Mouse (Mus musculus): ENCODE results near the gene Upk3a. TPM values are rescaled to one million over a fixed set of nuclear protein-coding genes. Genes with fewer than 3 reads are reported as not detected.
"Not testable (repeated sequence)": the region's sequence is repeated elsewhere in the genome, so short reads cannot be mapped to it uniquely, and the experiment has no call there.

Gene Upk3a
- polyA plus RNA-seq, 1 experiment from 2014 or later: 2.2 TPM

- Histone ChIP-seq H3K4me2 (replicated peaks; ENCODE audit: low read depth) (peak overlapping the region; percentile 35), H3K9ac (ENCODE audit: low read depth, low read length) (0 out of 2 replicates have a peak overlapping the region, but pooled peaks have one; percentile 5), H3K4me1 (replicated peaks; ENCODE audit: control insufficient read depth, insufficient read depth, low read length) (no peaks in the 10 kb centered on the region), H3K4me3 (ENCODE audit: low read depth, low read length) (no peak overlapping the region), H3K27ac (ENCODE audit: low read depth, low read length) (peak overlapping the region; percentile 93), H3K36me3 (ENCODE audit: control insufficient read depth, insufficient read depth) (no peaks in the 10 kb centered on the region), H3K27me3 (replicated peaks; ENCODE audit: control insufficient read depth, insufficient read depth, low read length) (no peaks in the 10 kb centered on the region), H3K9me3 (ENCODE audit: control insufficient read depth) (no peaks in the 10 kb centered on the region)
- WGBS: 12% methylated on average over 2 of the region's 2 CpGs
- peak; percentile 84 for ATAC-seq
- no peak for TF ChIP-seq CTCF (IDR thresholded peaks at IDR 0.05; ENCODE audit: low read depth)
These were observed 4.3 kb upstream of the Upk3a start for GRCm38 (mm10) chr15:85012662-85013054.

- ATAC-seq: no peak
- Histone ChIP-seq H3K9ac (ENCODE audit: low read depth, low read length) (no peak overlapping the region), H3K27ac (ENCODE audit: low read depth, low read length) (no peak overlapping the region), H3K4me1 (replicated peaks; ENCODE audit: control insufficient read depth, insufficient read depth, low read length) (no peaks in the 10 kb centered on the region), H3K4me2 (replicated peaks; ENCODE audit: low read depth) (no peak overlapping the region), H3K9me3 (ENCODE audit: control insufficient read depth) (no peaks in the 10 kb centered on the region), H3K27me3 (replicated peaks; ENCODE audit: control insufficient read depth, insufficient read depth, low read length) (no peaks in the 10 kb centered on the region), H3K36me3 (ENCODE audit: control insufficient read depth, insufficient read depth) (no peaks in the 10 kb centered on the region), H3K4me3 (ENCODE audit: low read depth, low read length) (no peak overlapping the region)
- 82% methylated on average over 11 of the region's 11 CpGs for WGBS
- TF ChIP-seq CTCF (IDR thresholded peaks at IDR 0.05; ENCODE audit: low read depth): no peak
These were observed 1.2 kb upstream of the Upk3a start for GRCm38 (mm10) chr15:85015771-85016170.

GRCm38 (mm10) chr15:85022211-85022610, 5.3 kb downstream of the Upk3a start:
- TF ChIP-seq CTCF (IDR thresholded peaks at IDR 0.05; ENCODE audit: low read depth): no peak
- Histone ChIP-seq H3K36me3 (ENCODE audit: control insufficient read depth, insufficient read depth) (no peaks in the 10 kb centered on the region), H3K9ac (ENCODE audit: low read depth, low read length) (no peak overlapping the region), H3K27me3 (replicated peaks; ENCODE audit: control insufficient read depth, insufficient read depth, low read length) (no peaks in the 10 kb centered on the region), H3K4me3 (ENCODE audit: low read depth, low read length) (no peak overlapping the region), H3K27ac (ENCODE audit: low read depth, low read length) (no peak overlapping the region), H3K4me1 (replicated peaks; ENCODE audit: control insufficient read depth, insufficient read depth, low read length) (no peaks in the 10 kb centered on the region), H3K4me2 (replicated peaks; ENCODE audit: low read depth) (no peak overlapping the region), H3K9me3 (ENCODE audit: control insufficient read depth) (no peaks in the 10 kb centered on the region)
- ATAC-seq: no peak
- 75% methylated on average over 4 of the region's 4 CpGs for WGBS

GRCm38 (mm10) chr15:85026197-85026596, 9.3 kb downstream of the Upk3a start:
- H3K4me3 ChIP-seq (ENCODE audit: low read depth, low read length): no peak overlapping the region
- no peaks in the 10 kb centered on the region for H3K36me3 ChIP-seq (ENCODE audit: control insufficient read depth, insufficient read depth)
- no peak for ATAC-seq
- 81% methylated on average over 4 of the region's 4 CpGs for WGBS
- no peak for TF ChIP-seq CTCF (IDR thresholded peaks at IDR 0.05; ENCODE audit: low read depth)
- no peaks in the 10 kb centered on the region for H3K27me3 ChIP-seq (replicated peaks; ENCODE audit: control insufficient read depth, insufficient read depth, low read length)
- H3K4me1 ChIP-seq (replicated peaks; ENCODE audit: control insufficient read depth, insufficient read depth, low read length): no peaks in the 10 kb centered on the region
- H3K9me3 ChIP-seq (ENCODE audit: control insufficient read depth): no peaks in the 10 kb centered on the region
- H3K4me2 ChIP-seq (replicated peaks; ENCODE audit: low read depth): no peak overlapping the region
- H3K9ac ChIP-seq (ENCODE audit: low read depth, low read length): no peak overlapping the region
- H3K27ac ChIP-seq (ENCODE audit: low read depth, low read length): no peak overlapping the region

- Histone ChIP-seq H3K36me3 (ENCODE audit: control insufficient read depth, insufficient read depth) (no peaks in the 10 kb centered on the region), H3K27me3 (replicated peaks; ENCODE audit: control insufficient read depth, insufficient read depth, low read length) (no peaks in the 10 kb centered on the region), H3K27ac (ENCODE audit: low read depth, low read length) (peak overlapping the region; percentile 21; the same call in 1 of the 2 replicates), H3K4me3 (ENCODE audit: low read depth, low read length) (no peak overlapping the region), H3K9me3 (ENCODE audit: control insufficient read depth) (no peaks in the 10 kb centered on the region), H3K4me1 (replicated peaks; ENCODE audit: control insufficient read depth, insufficient read depth, low read length) (no peaks in the 10 kb centered on the region), H3K9ac (ENCODE audit: low read depth, low read length) (no peak overlapping the region), H3K4me2 (replicated peaks; ENCODE audit: low read depth) (no peak overlapping the region)
- ATAC-seq: peak; percentile 60
- 32% methylated on average over 4 of the region's 4 CpGs for WGBS
- TF ChIP-seq CTCF (IDR thresholded peaks at IDR 0.05; ENCODE audit: low read depth): no peak
These were observed 10.8 kb downstream of the Upk3a start for GRCm38 (mm10) chr15:85027740-85028139.

GRCm38 (mm10) chr15:85028648-85029047, 11.7 kb downstream of the Upk3a start, which contains the start of gene Fam118a:
Gene Fam118a, plus strand, starts transcription at chr15:85028948.
- H3K9ac ChIP-seq (ENCODE audit: low read depth, low read length); ATAC-seq; H3K4me1 ChIP-seq (replicated peaks; ENCODE audit: control insufficient read depth, insufficient read depth, low read length); H3K4me2 ChIP-seq (replicated peaks; ENCODE audit: low read depth); H3K4me3 ChIP-seq (ENCODE audit: low read depth, low read length); H3K36me3 ChIP-seq (ENCODE audit: control insufficient read depth, insufficient read depth); H3K9me3 ChIP-seq (ENCODE audit: control insufficient read depth); H3K27me3 ChIP-seq (replicated peaks; ENCODE audit: control insufficient read depth, insufficient read depth, low read length): not testable (repeated sequence)
- 13% methylated on average over 1 of the region's 1 CpGs for WGBS
- H3K27ac ChIP-seq (ENCODE audit: low read depth, low read length): peak within 1 kb of the TSS; percentile 66

DNA sequence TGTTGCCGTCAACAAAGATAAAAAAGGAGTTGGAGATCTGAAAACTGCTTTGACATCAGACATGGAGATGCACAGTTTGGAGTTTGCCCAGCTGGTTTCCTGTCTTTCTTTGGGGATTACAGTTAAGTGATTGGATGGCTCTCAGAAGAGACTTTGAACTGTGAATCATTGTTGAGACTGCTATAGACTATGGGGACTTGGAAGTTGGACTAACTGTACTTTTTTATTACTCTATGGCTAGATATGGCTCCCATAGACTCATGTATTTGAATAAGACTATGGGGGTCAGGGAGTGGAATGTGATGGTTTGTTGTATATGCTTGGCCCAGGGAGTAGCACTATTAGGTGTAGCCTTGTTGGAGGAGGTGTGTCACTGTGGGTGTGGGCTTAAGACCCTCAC, 13.7 kb downstream of the Upk3a start:
- H3K9me3 ChIP-seq (ENCODE audit: control insufficient read depth); H3K27me3 ChIP-seq (replicated peaks; ENCODE audit: control insufficient read depth, insufficient read depth, low read length); H3K36me3 ChIP-seq (ENCODE audit: control insufficient read depth, insufficient read depth); H3K9ac ChIP-seq (ENCODE audit: low read depth, low read length); H3K4me1 ChIP-seq (replicated peaks; ENCODE audit: control insufficient read depth, insufficient read depth, low read length); H3K4me3 ChIP-seq (ENCODE audit: low read depth, low read length): not testable (repeated sequence)
- Histone ChIP-seq H3K27ac (ENCODE audit: low read depth, low read length) (peak overlapping the region; percentile 66), H3K4me2 (replicated peaks; ENCODE audit: low read depth) (0 out of 2 replicates have a peak overlapping the region, but pooled peaks have one; percentile 13)
- 26% methylated on average over 1 of the region's 1 CpGs for WGBS
- ATAC-seq: peak; percentile 88
